Comparison of ENCODE assay signal across 9 mouse cellular contexts in the genomic region with DNA sequence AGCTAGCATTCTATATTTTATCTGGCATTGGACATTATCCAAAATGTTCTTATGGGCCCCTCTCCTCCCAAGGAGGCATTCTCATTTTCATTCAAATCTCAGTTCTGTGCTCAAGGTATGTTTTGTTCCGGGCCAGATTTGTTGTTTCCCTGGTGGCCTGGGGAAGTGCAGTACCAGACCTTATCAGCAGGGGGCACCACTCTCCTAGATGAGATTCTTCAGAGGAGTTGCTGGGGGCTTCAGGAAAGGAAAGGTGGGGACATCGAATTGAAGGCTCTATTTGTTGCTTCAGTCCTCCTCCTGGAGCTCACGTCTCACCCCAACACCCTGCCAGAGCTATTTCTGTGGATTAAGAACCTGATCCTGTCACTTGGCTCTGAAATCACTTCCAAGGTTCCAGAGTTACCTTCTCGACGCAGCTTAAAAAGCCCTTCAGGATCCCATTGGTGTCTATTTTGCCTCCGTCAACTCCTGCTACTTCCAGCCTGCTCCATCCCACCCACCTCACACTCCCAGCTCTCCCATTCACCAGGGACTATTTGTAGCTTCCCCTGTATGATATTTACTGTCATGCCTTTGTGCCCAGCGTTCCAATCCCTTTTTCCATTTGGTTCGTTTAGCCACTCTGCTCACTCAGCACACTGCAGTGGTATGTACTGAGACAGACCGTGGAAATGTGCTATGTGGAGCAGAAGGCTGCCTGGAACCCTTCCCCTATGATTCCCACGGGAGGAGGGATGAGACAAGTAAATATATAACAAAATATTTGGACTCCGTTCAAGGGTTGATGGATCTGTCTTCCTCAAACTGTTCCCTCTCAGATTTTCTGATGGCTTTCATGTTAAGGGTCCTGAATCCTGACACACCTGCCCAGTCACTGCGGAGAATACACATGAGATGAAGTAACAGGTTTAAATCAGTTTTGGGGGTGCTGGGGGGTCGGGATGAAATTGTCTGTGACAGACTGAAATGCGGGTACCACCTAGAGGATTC. TPM values are rescaled to one million over a fixed set of nuclear protein-coding genes. Genes with fewer than 3 reads are reported as not detected.
DNase-seq lines count a peak whose midpoint lies in the region; ATAC-seq and TF ChIP-seq lines count a peak whose summit lies in the region.
"Had no signal": no experiment of that assay in that cellular context is flagged by ENCODE, and none has a peak within 500 bp of the region (broad histone marks: within the 10 kb centered on the region; RNA-seq: fewer than 3 reads in every experiment).

No protein-coding gene starts in this region.

- WGBS in midbrain, embryonic 14.5 days: 59% methylated on average over 14 of the region's 14 CpGs
- 60% methylated on average over 14 of the region's 14 CpGs for WGBS in midbrain, embryonic 13.5 days
- WGBS in forebrain, embryonic 13.5 days: 58% methylated on average over 14 of the region's 14 CpGs
- 64% methylated on average over 14 of the region's 14 CpGs for WGBS in limb, embryonic 10.5 days

- H3K9ac ChIP-seq in midbrain, embryonic 14.5 days (replicated peaks; ENCODE audit: low read length): no peak overlapping the region
- H3K9ac ChIP-seq in midbrain, embryonic 13.5 days (replicated peaks): no peak overlapping the region
- no peak overlapping the region for H3K9ac ChIP-seq in forebrain, embryonic 13.5 days

- ATAC-seq in midbrain, embryonic 14.5 days (ENCODE audit: low FRiP score, low TSS enrichment): no peak
- no peak for ATAC-seq in midbrain, embryonic 13.5 days
- peak; percentile 33; the same call in 1 of the 2 replicates for ATAC-seq in forebrain, embryonic 13.5 days
- peak; percentile 62 for ATAC-seq in neutrophil, adult 5-6 weeks (ENCODE audit: extremely low read depth, insufficient number of reproducible peaks, low FRiP score, poor library complexity, severe bottlenecking)

- TF ChIP-seq POLR2A in brain, embryonic 14.5 days (IDR thresholded peaks at IDR 0.05; ENCODE audit: borderline replicate concordance, extremely low read depth, insufficient read depth, insufficient read length, poor library complexity, severe bottlenecking): no peak

- DNase-seq in midbrain, embryonic 14.5 days: peak; percentile 88
- peak; percentile 78 for DNase-seq in brain, embryonic 14.5 days (ENCODE audit: low read depth)
- DNase-seq in heart, postnatal 10 days: peak; percentile 79 to 90
- peak; percentile 87 for DNase-seq in limb, embryonic 10.5 days (ENCODE audit: low spot score)
- DNase-seq in thymus, postnatal 14 days: peak; percentile 80

- no peak overlapping the region for H3K4me2 ChIP-seq in midbrain, embryonic 14.5 days (ENCODE audit: low read length)
- no peak overlapping the region for H3K4me2 ChIP-seq in midbrain, embryonic 13.5 days (replicated peaks)
- no peak overlapping the region for H3K4me2 ChIP-seq in forebrain, embryonic 13.5 days

- H3K4me3 ChIP-seq in midbrain, embryonic 14.5 days (replicated peaks; ENCODE audit: low read depth, low read length): no peak overlapping the region
- no peak overlapping the region for H3K4me3 ChIP-seq in midbrain, embryonic 13.5 days (replicated peaks)
- H3K4me3 ChIP-seq in forebrain, embryonic 13.5 days: no peak overlapping the region
- H3K4me3 ChIP-seq in limb, embryonic 10.5 days: no peak overlapping the region
- H3K4me3 ChIP-seq: erythroblast, embryonic 14.5 days had no signal

- no peaks in the 10 kb centered on the region for H3K4me1 ChIP-seq in midbrain, embryonic 14.5 days (ENCODE audit: control insufficient read depth, insufficient read depth, low read length)
- peaks cover 18% of the 10 kb centered on the region; the same call in 1 of the 2 replicates for H3K4me1 ChIP-seq in midbrain, embryonic 13.5 days (replicated peaks)
- peaks cover 22% of the 10 kb centered on the region; the same call in 1 of the 2 replicates for H3K4me1 ChIP-seq in forebrain, embryonic 13.5 days
- H3K4me1 ChIP-seq in limb, embryonic 10.5 days: peaks cover 17% of the 10 kb centered on the region

- H3K36me3 ChIP-seq in midbrain, embryonic 14.5 days (ENCODE audit: control insufficient read depth, insufficient read depth, low read length): no peaks in the 10 kb centered on the region
- no peaks in the 10 kb centered on the region for H3K36me3 ChIP-seq in midbrain, embryonic 13.5 days
- H3K36me3 ChIP-seq in forebrain, embryonic 13.5 days (ENCODE audit: poor library complexity, severe bottlenecking): peaks cover under 1% of the 10 kb centered on the region; the same call in 1 of the 2 replicates
- peaks cover 3% of the 10 kb centered on the region; the same call in 1 of the 2 replicates for H3K36me3 ChIP-seq in limb, embryonic 10.5 days

- intact Hi-C loops in heart, postnatal 10 days (cut with DNase I): loop anchor here (1.0 to 2.0 kb wide), 2 partner anchors 35 to 122 kb away; no protein-coding TSS in a partner anchor

- H3K27me3 ChIP-seq in midbrain, embryonic 14.5 days (ENCODE audit: control insufficient read depth, insufficient read depth, low read length): no peaks in the 10 kb centered on the region
- peaks cover 19% of the 10 kb centered on the region; the same call in 1 of the 2 replicates for H3K27me3 ChIP-seq in midbrain, embryonic 13.5 days
- H3K27me3 ChIP-seq in forebrain, embryonic 13.5 days: 0 out of 2 replicates have a peak, but pooled peaks cover 11% of the 10 kb centered on the region
- H3K27me3 ChIP-seq in limb, embryonic 10.5 days (ENCODE audit: low read depth, poor library complexity, severe bottlenecking): no peaks in the 10 kb centered on the region

- peak; percentile 89; the same call in 1 of the 2 replicates for TF ChIP-seq CTCF in brain, embryonic 14.5 days (IDR thresholded peaks at IDR 0.05; ENCODE audit: borderline replicate concordance, extremely low read depth, insufficient read depth, insufficient read length)

- no peak overlapping the region for H3K27ac ChIP-seq in midbrain, embryonic 14.5 days (replicated peaks; ENCODE audit: low read depth, low read length)
- H3K27ac ChIP-seq in midbrain, embryonic 13.5 days: no peak overlapping the region
- no peak overlapping the region for H3K27ac ChIP-seq in forebrain, embryonic 13.5 days
- H3K27ac ChIP-seq in limb, embryonic 10.5 days: no peak overlapping the region

- H3K9me3 ChIP-seq in midbrain, embryonic 14.5 days (ENCODE audit: control insufficient read depth, low read length): no peaks in the 10 kb centered on the region
- no peaks in the 10 kb centered on the region for H3K9me3 ChIP-seq in midbrain, embryonic 13.5 days
- no peaks in the 10 kb centered on the region for H3K9me3 ChIP-seq in forebrain, embryonic 13.5 days (replicated peaks)
- H3K9me3 ChIP-seq in limb, embryonic 10.5 days (replicated peaks): no peaks in the 10 kb centered on the region

RNA-seq across cellular contexts. Expression of a gene that starts 13.6 kb away (rescaled TPM):
- polyA plus RNA-seq in midbrain, embryonic 14.5 days (2014; fragmentation: Nextera tagmentation; extraction: Ambion mirVana): 158 and 167 TPM in 2 replicates
- 149 and 151 TPM in 2 replicates for polyA plus RNA-seq in midbrain, embryonic 13.5 days (2015; fragmentation: Nextera tagmentation; extraction: Ambion mirVana)
- polyA plus RNA-seq in brain, embryonic 14.5 days (2012; rRNA removed): 116 and 157 TPM in 2 replicates
- polyA plus RNA-seq in forebrain, embryonic 13.5 days (2015; fragmentation: Nextera tagmentation; extraction: Ambion mirVana): 135 and 140 TPM in 2 replicates
- 10 to 100 TPM; 51.0 to 52.8 TPM for total RNA-seq in heart, postnatal 10 days (2021)
- 128 and 132 TPM in 2 replicates for polyA plus RNA-seq in limb, embryonic 10.5 days (2016; fragmentation: Nextera tagmentation; extraction: Ambion mirVana)
- 29.1 and 35.5 TPM in 2 replicates for total RNA-seq in neutrophil, adult 5-6 weeks (2017)

RNA-seq across cellular contexts. Expression of a gene that starts 15.7 kb away (rescaled TPM):
- 138 and 161 TPM in 2 replicates for polyA plus RNA-seq in midbrain, embryonic 14.5 days (2014; fragmentation: Nextera tagmentation; extraction: Ambion mirVana)
- polyA plus RNA-seq in midbrain, embryonic 13.5 days (2015; fragmentation: Nextera tagmentation; extraction: Ambion mirVana): 199 and 202 TPM in 2 replicates
- polyA plus RNA-seq in brain, embryonic 14.5 days (2012; rRNA removed): 44.8 and 71.4 TPM in 2 replicates
- polyA plus RNA-seq in forebrain, embryonic 13.5 days (2015; fragmentation: Nextera tagmentation; extraction: Ambion mirVana): 175 and 178 TPM in 2 replicates
- total RNA-seq in heart, postnatal 10 days (2021): 100 to 1,000 TPM; 132 to 136 TPM
- 95.3 and 123 TPM in 2 replicates for polyA plus RNA-seq in limb, embryonic 10.5 days (2016; fragmentation: Nextera tagmentation; extraction: Ambion mirVana)
- 89.4 and 104 TPM in 2 replicates for total RNA-seq in neutrophil, adult 5-6 weeks (2017)

Comparison
In these comparisons a context has a peak if more than half of its experiments do, and no peak if none do; other contexts are left out.
1. ATAC-seq: peak in forebrain, embryonic 13.5 days (single experiment) and neutrophil, adult 5-6 weeks (single experiment); none in midbrain, embryonic 14.5 days (single experiment) and midbrain, embryonic 13.5 days (single experiment).
2. Peak in every context shown above with its lines, with median percentiles within 50 percentile points of each other: DNase-seq.